Mouse (Mus musculus): Measurements from ENCODE around the gene B3galt1. TPM values are rescaled to one million over a fixed set of nuclear protein-coding genes. Genes with fewer than 3 reads are reported as not detected.

Gene B3galt1
- polyA plus RNA-seq, 1 experiment = 0.16 TPM

- Histone ChIP-seq H3K27me3 (ENCODE audit: control insufficient read depth, insufficient read depth, low read length) (no peaks in the 10 kb centered on the region), H3K4me1 (ENCODE audit: control insufficient read depth, insufficient read depth, insufficient read length) (no peaks in the 10 kb centered on the region), H3K36me3 (ENCODE audit: control insufficient read depth, insufficient read depth, low read length) (no peaks in the 10 kb centered on the region), H3K27ac (ENCODE audit: insufficient read depth, low read length) (no peak overlapping the region), H3K4me3 (ENCODE audit: extremely low read depth, insufficient read depth, insufficient read length) (no peak overlapping the region)
- TF ChIP-seq POLR2A (IDR thresholded peaks at IDR 0.05; ENCODE audit: low read depth, low read length) = no peak
- no peak for TF ChIP-seq CTCF (IDR thresholded peaks at IDR 0.05; ENCODE audit: extremely low read depth, insufficient read depth, insufficient read length, insufficient replicate concordance)
- DNase-seq (ENCODE audit: low read depth in 1 of 2, low spot score in 2 of 2) = no peak
- 84% methylated on average over 5 of the region's 5 CpGs for WGBS
These were observed 454.6 kb downstream of the B3galt1 start for GRCm38 (mm10) chr2:68020251-68020680.

GRCm38 (mm10) chr2:68021541-68022152, 456.0 kb downstream of the B3galt1 start:
- no peaks in the 10 kb centered on the region for H3K36me3 ChIP-seq (ENCODE audit: control insufficient read depth, insufficient read depth, low read length)
- whole genome bisulfite sequencing = 82% methylated on average over 6 of the region's 6 CpGs
- DNase-seq (ENCODE audit: low read depth in 1 of 2, low spot score in 2 of 2) = no peak

GRCm38 (mm10) chr2:68028811-68029210, 463.1 kb downstream of the B3galt1 start:
- Histone ChIP-seq H3K4me3 (ENCODE audit: extremely low read depth, insufficient read depth, insufficient read length) (no peak overlapping the region), H3K4me1 (ENCODE audit: control insufficient read depth, insufficient read depth, insufficient read length) (no peaks in the 10 kb centered on the region), H3K36me3 (ENCODE audit: control insufficient read depth, insufficient read depth, low read length) (no peaks in the 10 kb centered on the region), H3K27me3 (ENCODE audit: control insufficient read depth, insufficient read depth, low read length) (no peaks in the 10 kb centered on the region), H3K27ac (ENCODE audit: insufficient read depth, low read length) (no peak overlapping the region)
- WGBS = 91% methylated on average over 2 of the region's 2 CpGs
- TF ChIP-seq CTCF (IDR thresholded peaks at IDR 0.05; ENCODE audit: extremely low read depth, insufficient read depth, insufficient read length, insufficient replicate concordance) (no peak), POLR2A (IDR thresholded peaks at IDR 0.05; ENCODE audit: low read depth, low read length) (no peak)
- no peak for DNase-seq (ENCODE audit: low read depth in 1 of 2, low spot score in 2 of 2)

More at GRCm38 (mm10) chr2:68021541-68022152, 456.0 kb downstream of the B3galt1 start:
- no peak overlapping the region for H3K4me3 ChIP-seq (ENCODE audit: extremely low read depth, insufficient read depth, insufficient read length)
- H3K4me1 ChIP-seq (ENCODE audit: control insufficient read depth, insufficient read depth, insufficient read length) = no peaks in the 10 kb centered on the region
- TF ChIP-seq CTCF (IDR thresholded peaks at IDR 0.05; ENCODE audit: extremely low read depth, insufficient read depth, insufficient read length, insufficient replicate concordance) (no peak), POLR2A (IDR thresholded peaks at IDR 0.05; ENCODE audit: low read depth, low read length) (no peak)
- no peaks in the 10 kb centered on the region for H3K27me3 ChIP-seq (ENCODE audit: control insufficient read depth, insufficient read depth, low read length)
- H3K27ac ChIP-seq (ENCODE audit: insufficient read depth, low read length) = no peak overlapping the region

GRCm38 (mm10) chr2:68034711-68035110, 469.0 kb downstream of the B3galt1 start:
- DNase-seq (ENCODE audit: low read depth in 1 of 2, low spot score in 2 of 2) = no peak
- Histone ChIP-seq H3K4me3 (ENCODE audit: extremely low read depth, insufficient read depth, insufficient read length) (no peak overlapping the region), H3K4me1 (ENCODE audit: control insufficient read depth, insufficient read depth, insufficient read length) (no peaks in the 10 kb centered on the region), H3K36me3 (ENCODE audit: control insufficient read depth, insufficient read depth, low read length) (no peaks in the 10 kb centered on the region), H3K27ac (ENCODE audit: insufficient read depth, low read length) (no peak overlapping the region), H3K27me3 (ENCODE audit: control insufficient read depth, insufficient read depth, low read length) (no peaks in the 10 kb centered on the region)
- 80% methylated on average over 3 of the region's 3 CpGs for WGBS
- TF ChIP-seq POLR2A (IDR thresholded peaks at IDR 0.05; ENCODE audit: low read depth, low read length) (no peak), CTCF (IDR thresholded peaks at IDR 0.05; ENCODE audit: extremely low read depth, insufficient read depth, insufficient read length, insufficient replicate concordance) (no peak)

GRCm38 (mm10) chr2:68040752-68041151, 475.1 kb downstream of the B3galt1 start:
- Histone ChIP-seq H3K27ac (ENCODE audit: insufficient read depth, low read length) (no peak overlapping the region), H3K27me3 (ENCODE audit: control insufficient read depth, insufficient read depth, low read length) (no peaks in the 10 kb centered on the region), H3K4me1 (ENCODE audit: control insufficient read depth, insufficient read depth, insufficient read length) (no peaks in the 10 kb centered on the region), H3K36me3 (ENCODE audit: control insufficient read depth, insufficient read depth, low read length) (no peaks in the 10 kb centered on the region), H3K4me3 (ENCODE audit: extremely low read depth, insufficient read depth, insufficient read length) (no peak overlapping the region)
- TF ChIP-seq POLR2A (IDR thresholded peaks at IDR 0.05; ENCODE audit: low read depth, low read length) (no peak), CTCF (IDR thresholded peaks at IDR 0.05; ENCODE audit: extremely low read depth, insufficient read depth, insufficient read length, insufficient replicate concordance) (no peak)
- no peak for DNase-seq (ENCODE audit: low read depth in 1 of 2, low spot score in 2 of 2)
- WGBS = 86% methylated on average over 5 of the region's 5 CpGs

- Histone ChIP-seq H3K36me3 (ENCODE audit: control insufficient read depth, insufficient read depth, low read length) (no peaks in the 10 kb centered on the region), H3K27me3 (ENCODE audit: control insufficient read depth, insufficient read depth, low read length) (no peaks in the 10 kb centered on the region), H3K27ac (ENCODE audit: insufficient read depth, low read length) (no peak overlapping the region), H3K4me3 (ENCODE audit: extremely low read depth, insufficient read depth, insufficient read length) (no peak overlapping the region), H3K4me1 (ENCODE audit: control insufficient read depth, insufficient read depth, insufficient read length) (no peaks in the 10 kb centered on the region)
- DNase-seq (ENCODE audit: low read depth in 1 of 2, low spot score in 2 of 2) = no peak
- WGBS = 76% methylated on average over 6 of the region's 6 CpGs
- no peak for TF ChIP-seq CTCF (IDR thresholded peaks at IDR 0.05; ENCODE audit: extremely low read depth, insufficient read depth, insufficient read length, insufficient replicate concordance)
- TF ChIP-seq POLR2A (IDR thresholded peaks at IDR 0.05; ENCODE audit: low read depth, low read length) = no peak
These were observed 486.8 kb downstream of the B3galt1 start for GRCm38 (mm10) chr2:68052481-68052880.

- H3K4me3 ChIP-seq (ENCODE audit: extremely low read depth, insufficient read depth, insufficient read length) = no peak overlapping the region
- H3K36me3 ChIP-seq (ENCODE audit: control insufficient read depth, insufficient read depth, low read length) = no peaks in the 10 kb centered on the region
- H3K27me3 ChIP-seq (ENCODE audit: control insufficient read depth, insufficient read depth, low read length) = no peaks in the 10 kb centered on the region
- no peak for TF ChIP-seq POLR2A (IDR thresholded peaks at IDR 0.05; ENCODE audit: low read depth, low read length)
- TF ChIP-seq CTCF (IDR thresholded peaks at IDR 0.05; ENCODE audit: extremely low read depth, insufficient read depth, insufficient read length, insufficient replicate concordance) = no peak
- H3K27ac ChIP-seq (ENCODE audit: insufficient read depth, low read length) = no peak overlapping the region
- WGBS = 82% methylated on average over 3 of the region's 3 CpGs
- H3K4me1 ChIP-seq (ENCODE audit: control insufficient read depth, insufficient read depth, insufficient read length) = no peaks in the 10 kb centered on the region
- DNase-seq (ENCODE audit: low read depth in 1 of 2, low spot score in 2 of 2) = no peak
These were observed 487.6 kb downstream of the B3galt1 start for GRCm38 (mm10) chr2:68053243-68053642.

Data from spleen, adult 2 months (tissue).